Mouse (Mus musculus) ES-E14 (cell line): ENCODE data around the gene Ecm1.

Source experiments
- CHD2 ChIP-seq: IDR thresholded peaks from 2 replicates; pipeline ENCODE4 v1.6.1; 2014; ENCODE audit warnings: mild to moderate bottlenecking, low read depth, low read length, inconsistent platforms
- MAFK ChIP-seq: IDR thresholded peaks from 2 replicates; pipeline ENCODE4 v1.6.1; 2014; ENCODE audit warnings: mild to moderate bottlenecking, low read depth, low read length, inconsistent platforms; ENCODE audit not compliant: insufficient read depth
- ZC3H11A ChIP-seq: IDR thresholded peaks from 2 replicates; pipeline ENCODE4 v1.6.1; 2012; ENCODE audit warnings: low read depth, mild to moderate bottlenecking, inconsistent platforms, low read length, borderline replicate concordance

GRCm38 (mm10) chr3:95785501-95785900, 46.1 kb upstream of the Ecm1 start:
- TF ChIP-seq CHD2 (no peak), ZC3H11A (no peak), MAFK (peak; percentile 67)
